Comparison of ENCODE assay signal across 9 mouse cellular contexts in the genomic region with DNA sequence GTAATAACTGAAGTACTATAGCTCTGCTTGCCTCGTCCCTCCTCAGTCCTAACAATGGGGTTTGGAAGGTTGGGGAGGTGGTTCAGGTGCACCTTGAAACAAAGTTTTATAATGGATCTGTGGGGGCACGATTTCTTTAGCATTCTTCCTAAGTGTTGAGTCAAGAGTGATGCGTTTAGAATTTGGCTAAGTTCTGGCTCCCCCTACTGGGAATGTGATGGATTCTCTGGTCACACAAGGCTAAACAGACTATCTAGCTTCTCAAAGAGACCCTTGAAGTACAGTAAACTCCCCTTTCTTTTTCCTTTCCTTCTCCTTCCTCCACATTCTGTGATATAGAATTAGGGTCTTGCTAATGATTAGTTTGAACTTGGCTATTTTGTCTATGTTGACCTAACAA. TPM values are rescaled to one million over a fixed set of nuclear protein-coding genes. Genes with fewer than 3 reads are reported as not detected.
DNase-seq lines count a peak whose midpoint lies in the region; ATAC-seq and TF ChIP-seq lines count a peak whose summit lies in the region.
"Had no signal": no experiment of that assay in that cellular context is flagged by ENCODE, and none has a peak within 500 bp of the region (broad histone marks: within the 10 kb centered on the region; RNA-seq: fewer than 3 reads in every experiment).

No protein-coding gene starts in this region.

- H3K79me3 ChIP-seq in C2C12 (ENCODE audit: low read depth): no peaks in the 10 kb centered on the region

- H3K27ac ChIP-seq in kidney, adult 2 months (ENCODE audit: insufficient read depth, low read depth, low read length): no peak overlapping the region
- H3K27ac ChIP-seq in kidney, embryonic 15.5 days: no peak overlapping the region
- no peak overlapping the region for H3K27ac ChIP-seq in liver, embryonic 16.5 days (ENCODE audit: low read length)
- H3K27ac ChIP-seq: lung, embryonic 15.5 days had no signal

- WGBS in kidney, adult 2 months: 13% methylated on average over 3 of the region's 3 CpGs
- 14% methylated on average over 3 of the region's 3 CpGs for WGBS in kidney, embryonic 15.5 days
- 18% methylated on average over 3 of the region's 3 CpGs for WGBS in liver, embryonic 16.5 days (ENCODE audit: insufficient replicate concordance)

- H3K9ac ChIP-seq in kidney, embryonic 15.5 days: no peak overlapping the region
- no peak overlapping the region for H3K9ac ChIP-seq in liver, embryonic 16.5 days (ENCODE audit: low read depth, low read length)
- H3K9ac ChIP-seq: lung, embryonic 15.5 days had no signal

- ATAC-seq in kidney, embryonic 15.5 days (replicated peaks; ENCODE audit: low FRiP score): no peak
- ATAC-seq in common myeloid progenitor, adult 5-6 weeks (replicated peaks; ENCODE audit: low read depth, poor library complexity, severe bottlenecking): peak; percentile 77
- 0 out of 2 replicates have a peak, but pooled peaks have one; percentile 35 for ATAC-seq in liver, embryonic 16.5 days (ENCODE audit: low read depth)

- H3K36me3 ChIP-seq in kidney, adult 2 months (ENCODE audit: control insufficient read depth, insufficient read depth, low read length): no peaks in the 10 kb centered on the region; the same call in 1 of the 2 replicates
- H3K36me3 ChIP-seq in kidney, embryonic 15.5 days: peaks cover 16% of the 10 kb centered on the region
- H3K36me3 ChIP-seq in C2C12 (ENCODE audit: control insufficient read depth, insufficient read depth): peaks cover 17% of the 10 kb centered on the region
- H3K36me3 ChIP-seq in liver, embryonic 16.5 days (ENCODE audit: control insufficient read depth, insufficient read depth): peaks cover 16% of the 10 kb centered on the region

- no peak overlapping the region for H3ac ChIP-seq in C2C12 (ENCODE audit: control insufficient read depth, insufficient read length, low read depth)

- H3K4me3 ChIP-seq in kidney, adult 2 months (ENCODE audit: insufficient read depth, low read depth, low read length): no peak overlapping the region
- H3K4me3 ChIP-seq in kidney, embryonic 15.5 days (replicated peaks): no peak overlapping the region
- no peak overlapping the region for H3K4me3 ChIP-seq in C2C12 (ENCODE audit: insufficient read depth, poor library complexity, severe bottlenecking)
- H3K4me3 ChIP-seq in liver, embryonic 16.5 days (ENCODE audit: low read depth, low read length): no peak overlapping the region
- H3K4me3 ChIP-seq: lung, embryonic 15.5 days had no signal

- peaks cover 2% of the 10 kb centered on the region; the same call in 1 of the 2 replicates for H3K4me1 ChIP-seq in kidney, adult 2 months (ENCODE audit: control insufficient read depth, insufficient read depth, low read length)
- H3K4me1 ChIP-seq in kidney, embryonic 15.5 days: peaks cover 9% of the 10 kb centered on the region; the same call in 1 of the 2 replicates
- H3K4me1 ChIP-seq in liver, embryonic 16.5 days (ENCODE audit: control insufficient read depth, low read depth, low read length): no peaks in the 10 kb centered on the region; the same call in 1 of the 2 replicates

- peak; percentile 37 for TF ChIP-seq CTCF in kidney, adult 2 months (conservative IDR thresholded peaks at IDR 0.05; ENCODE audit: insufficient read depth, insufficient read length, low read depth, low read length)
- peak; percentile 13 for TF ChIP-seq CTCF in C2C12 (IDR thresholded peaks at IDR 0.05; ENCODE audit: control insufficient read depth, insufficient read depth, insufficient read length)

- H3K9me3 ChIP-seq in kidney, embryonic 15.5 days (replicated peaks): no peaks in the 10 kb centered on the region
- H3K9me3 ChIP-seq in liver, embryonic 16.5 days (replicated peaks; ENCODE audit: control insufficient read depth, low read length): no peaks in the 10 kb centered on the region
- H3K9me3 ChIP-seq: lung, embryonic 15.5 days had no signal

- no peak overlapping the region for H3K4me2 ChIP-seq in kidney, embryonic 15.5 days
- no peak overlapping the region for H3K4me2 ChIP-seq in liver, embryonic 16.5 days (ENCODE audit: low read depth, low read length)
- H3K4me2 ChIP-seq: lung, embryonic 15.5 days had no signal

- H3K79me2 ChIP-seq in C2C12 (ENCODE audit: control insufficient read depth, insufficient read depth): no peaks in the 10 kb centered on the region

- peak; percentile 62 for DNase-seq in kidney, adult 2 months
- DNase-seq in 416B (ENCODE audit: low read depth): peak; percentile 80
- no peak for DNase-seq in yolk sac, embryonic 10.5 days (ENCODE audit: low spot score)
- no peak for DNase-seq in urinary bladder, adult 2 months (ENCODE audit: low spot score)

- H3K27me3 ChIP-seq in kidney, adult 2 months (replicated peaks; ENCODE audit: control insufficient read depth, insufficient read depth, low read length): no peaks in the 10 kb centered on the region
- no peaks in the 10 kb centered on the region for H3K27me3 ChIP-seq in kidney, embryonic 15.5 days
- H3K27me3 ChIP-seq in C2C12 (ENCODE audit: control insufficient read depth, insufficient read depth, insufficient read length): no peaks in the 10 kb centered on the region
- no peaks in the 10 kb centered on the region for H3K27me3 ChIP-seq in liver, embryonic 16.5 days (ENCODE audit: control insufficient read depth, insufficient read depth, low read depth, low read length)
- H3K27me3 ChIP-seq: lung, embryonic 15.5 days had no signal

- TF ChIP-seq POLR2A in kidney, adult 2 months (IDR thresholded peaks at IDR 0.05; ENCODE audit: low read depth, low read length): no peak

TF ChIP-seq in C2C12, 6 proteins besides CTCF, POLR2A, EP300 and RAD21:
- TF ChIP-seq CEBPB (IDR thresholded peaks at IDR 0.05; ENCODE audit: low read depth) (no peak), USF1 (IDR thresholded peaks at IDR 0.05; ENCODE audit: low read depth) (no peak), MYOD1 (IDR thresholded peaks at IDR 0.05; ENCODE audit: control insufficient read depth, insufficient read length, low read depth) (no peak), MYOG (IDR thresholded peaks at IDR 0.05; ENCODE audit: control insufficient read depth, extremely low read depth, insufficient read length) (no peak), FOSL1 (IDR thresholded peaks at IDR 0.05; ENCODE audit: insufficient read depth, low read length, poor library complexity, severe bottlenecking) (no peak), MAX (IDR thresholded peaks at IDR 0.05) (no peak)

RNA-seq across cellular contexts. Expression of a gene that starts 11.5 kb away (rescaled TPM):
- polyA plus RNA-seq in kidney, adult 2 months (2012; rRNA removed): 38.9 and 39.3 TPM in 2 replicates
- 66.8 and 68.5 TPM in 2 replicates for polyA plus RNA-seq in kidney, embryonic 15.5 days (2015; fragmentation: Nextera tagmentation; extraction: Ambion mirVana)
- polyA plus RNA-seq in C2C12 (2012; fragmentation: generic; extraction: Trizol): 61.0 TPM
- total RNA-seq in common myeloid progenitor, adult 5-6 weeks (2017): 33.4 and 39.6 TPM in 2 replicates
- polyA plus RNA-seq in liver, embryonic 16.5 days (2015; fragmentation: Nextera tagmentation; extraction: Ambion mirVana): 20.4 and 23.9 TPM in 2 replicates
- polyA plus RNA-seq in urinary bladder, adult 2 months (2012; rRNA removed): 19.0 and 30.8 TPM in 2 replicates

RNA-seq across cellular contexts. Expression of a gene that starts 28.3 kb away (rescaled TPM):
- polyA plus RNA-seq in kidney, adult 2 months (2012; rRNA removed): 26.3 and 30.9 TPM in 2 replicates
- 65.7 and 67.9 TPM in 2 replicates for polyA plus RNA-seq in kidney, embryonic 15.5 days (2015; fragmentation: Nextera tagmentation; extraction: Ambion mirVana)
- polyA plus RNA-seq in C2C12 (2012; fragmentation: generic; extraction: Trizol): 20.9 TPM
- total RNA-seq in common myeloid progenitor, adult 5-6 weeks (2017): 30.6 and 37.8 TPM in 2 replicates
- 79.7 and 87.8 TPM in 2 replicates for polyA plus RNA-seq in liver, embryonic 16.5 days (2015; fragmentation: Nextera tagmentation; extraction: Ambion mirVana)
- polyA plus RNA-seq in urinary bladder, adult 2 months (2012; rRNA removed): 37.1 and 38.5 TPM in 2 replicates

Comparison
In these comparisons a context has a peak if more than half of its experiments do, and no peak if none do; other contexts are left out.
1. DNase-seq: peak in kidney, adult 2 months (single experiment) and 416B (single experiment); none in yolk sac, embryonic 10.5 days (single experiment) and urinary bladder, adult 2 months (single experiment).